Mouse (Mus musculus) lung, postnatal 36 days (tissue): ENCODE results near the gene Chrnb4.
A peak's percentile ranks its signal among the peaks of the same experiment; 100 is the strongest.

ENCODE experiments used
- DNase-seq: peaks from one replicate; pipeline ENCODE4 v3.0.0; 2022; ENCODE audit warnings: mixed read lengths

The Chrnb4 gene

GRCm38 (mm10) chr9:55048211-55048880, at the start of gene Chrnb4:
Gene Chrnb4 (minus strand): TSS chr9:55048779.
- no peak for DNase-seq

- DNase-seq, result no peak
Observed at GRCm38 (mm10) chr9:55096870-55097269, 48.3 kb upstream of the Chrnb4 start.

- no peak for DNase-seq
Observed at GRCm38 (mm10) chr9:55096033-55096432, 47.5 kb upstream of the Chrnb4 start.

- DNase-seq, result no peak
Observed at GRCm38 (mm10) chr9:55090141-55090540, 41.6 kb upstream of the Chrnb4 start.

- no peak for DNase-seq
Observed at GRCm38 (mm10) chr9:55089226-55089625, 40.6 kb upstream of the Chrnb4 start.

- DNase-seq, result no peak
Observed at GRCm38 (mm10) chr9:55083154-55083913, 34.8 kb upstream of the Chrnb4 start.

- no peak for DNase-seq
Observed at GRCm38 (mm10) chr9:55067965-55068265, 19.3 kb upstream of the Chrnb4 start.

GRCm38 (mm10) chr9:55067260-55067964, 18.8 kb upstream of the Chrnb4 start:
- DNase-seq, result no peak

GRCm38 (mm10) chr9:55065241-55065640, 16.7 kb upstream of the Chrnb4 start:
- no peak for DNase-seq

GRCm38 (mm10) chr9:55058067-55058466, 9.5 kb upstream of the Chrnb4 start:
- DNase-seq, result no peak

- DNase-seq, result no peak
Observed at GRCm38 (mm10) chr9:55055386-55055930, 6.9 kb upstream of the Chrnb4 start.

GRCm38 (mm10) chr9:55046764-55047163, 1.8 kb downstream of the Chrnb4 start:
- DNase-seq, result no peak

- DNase-seq, result no peak
Observed at GRCm38 (mm10) chr9:55045001-55045400, 3.6 kb downstream of the Chrnb4 start.

- DNase-seq, result no peak
Observed at GRCm38 (mm10) chr9:55043688-55044087, 4.9 kb downstream of the Chrnb4 start.

- no peak for DNase-seq
Observed at GRCm38 (mm10) chr9:55041389-55041788, 7.2 kb downstream of the Chrnb4 start.

GRCm38 (mm10) chr9:55039983-55040382, 8.6 kb downstream of the Chrnb4 start:
- no peak for DNase-seq

- no peak for DNase-seq
Observed at GRCm38 (mm10) chr9:55038948-55039347, 9.6 kb downstream of the Chrnb4 start.

GRCm38 (mm10) chr9:55031435-55032167, 17.0 kb downstream of the Chrnb4 start:
- no peak for DNase-seq

GRCm38 (mm10) chr9:55026275-55026663, 22.3 kb downstream of the Chrnb4 start, which contains the start of gene Chrna3:
Gene Chrna3 (minus strand): TSS chr9:55026562.
- DNase-seq, result no peak

GRCm38 (mm10) chr9:55025534-55026274, 22.9 kb downstream of the Chrnb4 start:
- no peak for DNase-seq

GRCm38 (mm10) chr9:55023902-55024583, 24.5 kb downstream of the Chrnb4 start:
- peak; percentile 87 for DNase-seq
